Mouse (Mus musculus) natural killer cell, adult 2 months (primary cell): Measurements from ENCODE around the gene Atp1b1.

Experiments used
- DNase-seq, 2 experiments: peaks; one replicate each; pipeline ENCODE4 v3.0.0; 2022; ENCODE audit warnings: low spot score in 2 of 2

Gene Atp1b1

GRCm38 (mm10) chr1:164440708-164441407 lies 17.3 kb downstream of the Atp1b1 start:
- DNase-seq = no peak

DNA sequence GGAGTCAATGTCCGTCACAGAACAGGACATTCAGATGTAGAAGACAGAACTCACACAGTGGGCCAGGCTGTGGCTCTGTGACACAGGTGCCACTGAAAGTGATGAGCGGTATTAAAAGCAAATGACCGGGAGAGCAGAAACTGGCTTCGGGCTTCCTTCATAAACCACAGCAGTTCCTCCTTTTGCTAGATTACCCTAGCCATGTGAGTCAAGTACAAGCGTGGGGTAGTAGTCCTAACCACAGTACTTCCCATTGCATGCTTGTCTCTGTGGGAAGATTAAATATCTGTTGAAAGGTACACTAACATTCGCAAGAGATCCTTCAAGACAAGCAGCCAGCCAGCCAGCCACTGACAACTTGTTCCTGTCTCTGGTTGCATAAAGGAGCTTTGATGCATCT lies 17.9 kb downstream of the Atp1b1 start:
- DNase-seq = no peak

- no peak for DNase-seq
These were observed 21.4 kb downstream of the Atp1b1 start for GRCm38 (mm10) chr1:164436749-164437148.

- DNase-seq = no peak
These were observed 24.1 kb downstream of the Atp1b1 start for GRCm38 (mm10) chr1:164434049-164434448.

- DNase-seq = no peak
These were observed 25.5 kb downstream of the Atp1b1 start for GRCm38 (mm10) chr1:164432649-164433048.

DNA sequence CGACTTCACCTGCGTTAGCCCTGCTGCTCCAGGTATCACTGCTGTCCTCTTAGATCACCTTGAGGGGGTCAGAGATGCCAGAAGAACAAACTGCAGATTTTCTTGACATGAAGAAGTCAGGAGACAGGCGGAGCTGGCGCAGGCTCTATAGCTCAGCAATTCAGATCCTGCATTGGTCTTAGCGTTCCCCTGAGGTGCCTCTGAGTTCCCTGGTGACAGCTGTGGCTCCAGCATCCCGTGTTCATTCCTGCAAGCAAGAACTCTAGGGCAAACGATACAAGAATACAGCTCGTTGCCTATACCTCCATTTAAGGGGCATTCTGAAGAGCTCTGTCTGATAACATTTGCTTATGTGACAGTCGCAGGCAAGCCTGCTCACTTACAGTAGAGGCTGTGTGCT lies 29.5 kb downstream of the Atp1b1 start:
- DNase-seq = no peak

GRCm38 (mm10) chr1:164427777-164428176 lies 30.4 kb downstream of the Atp1b1 start:
- DNase-seq = no peak

DNA sequence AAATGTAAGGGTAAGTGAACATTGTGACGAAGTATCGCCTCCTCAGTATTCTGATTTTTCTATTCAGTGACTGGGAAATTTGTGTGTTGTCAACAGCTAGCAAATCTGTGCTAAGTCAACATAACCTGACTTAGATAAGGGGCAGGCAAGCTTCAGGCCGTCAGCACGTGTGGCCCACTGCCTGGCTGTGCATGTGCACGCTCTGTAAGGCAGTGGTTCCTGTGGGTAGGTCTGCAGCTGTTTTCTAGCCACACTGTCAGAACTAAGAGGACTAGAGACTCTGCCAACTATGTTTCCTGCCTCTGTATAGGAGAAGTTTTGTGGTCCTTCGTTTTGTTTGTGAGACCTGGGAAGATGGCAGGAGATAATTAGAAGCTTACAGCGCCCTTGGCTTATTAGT lies 31.9 kb downstream of the Atp1b1 start:
- no peak for DNase-seq

DNA sequence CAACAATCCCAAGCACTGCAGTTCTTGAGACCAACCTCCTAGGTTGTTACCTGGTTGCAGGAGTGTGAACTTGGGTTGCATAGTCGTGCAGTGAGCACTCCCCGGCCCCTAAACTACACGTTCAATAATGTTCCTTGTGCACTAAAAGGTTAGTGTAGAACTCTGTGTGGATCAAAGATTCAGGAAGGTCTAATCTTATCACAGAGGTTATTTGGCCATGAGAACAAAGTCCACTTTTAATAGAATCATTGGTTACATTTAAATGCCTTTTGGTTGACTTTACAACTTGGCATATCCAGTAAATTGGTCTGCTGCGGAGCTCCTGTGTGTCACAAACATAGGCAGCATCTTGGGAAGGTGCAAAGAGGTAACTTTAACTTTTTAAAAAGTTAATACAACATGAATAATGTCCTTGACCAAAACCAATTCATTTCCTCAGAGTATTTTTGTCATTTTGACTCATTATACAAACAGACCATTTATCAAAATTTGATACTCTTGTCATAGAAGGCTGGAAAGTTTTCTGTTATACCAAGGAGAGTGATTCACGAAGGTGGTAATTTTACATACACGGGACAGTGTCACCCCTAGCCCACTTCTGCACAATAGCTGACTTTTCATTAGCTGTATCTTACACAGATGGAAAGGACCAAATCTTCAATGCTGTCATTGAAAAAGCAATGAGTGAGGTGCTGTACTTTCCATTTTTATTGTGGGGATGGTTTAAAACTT lies 37.4 kb downstream of the Atp1b1 start:
- no peak for DNase-seq

DNA sequence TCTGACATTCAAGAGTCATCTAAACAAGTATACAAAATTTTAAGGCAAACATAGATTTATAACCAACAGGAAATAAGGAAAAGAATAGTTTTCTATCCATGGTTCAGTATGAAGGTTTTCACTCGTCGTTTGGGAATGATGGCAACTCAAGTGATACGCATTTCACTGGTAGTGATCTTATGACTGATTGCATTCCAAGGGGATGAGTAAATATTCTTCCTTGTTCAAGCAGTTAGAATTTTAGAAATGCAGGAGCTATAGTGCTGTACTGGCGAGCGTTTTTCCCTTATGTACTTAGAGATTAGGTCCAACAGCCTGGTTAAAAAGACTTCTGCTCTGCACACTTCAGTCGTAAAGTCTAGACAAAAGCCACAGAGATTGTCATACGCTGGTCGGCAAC lies 38.8 kb downstream of the Atp1b1 start:
- no peak for DNase-seq

DNA sequence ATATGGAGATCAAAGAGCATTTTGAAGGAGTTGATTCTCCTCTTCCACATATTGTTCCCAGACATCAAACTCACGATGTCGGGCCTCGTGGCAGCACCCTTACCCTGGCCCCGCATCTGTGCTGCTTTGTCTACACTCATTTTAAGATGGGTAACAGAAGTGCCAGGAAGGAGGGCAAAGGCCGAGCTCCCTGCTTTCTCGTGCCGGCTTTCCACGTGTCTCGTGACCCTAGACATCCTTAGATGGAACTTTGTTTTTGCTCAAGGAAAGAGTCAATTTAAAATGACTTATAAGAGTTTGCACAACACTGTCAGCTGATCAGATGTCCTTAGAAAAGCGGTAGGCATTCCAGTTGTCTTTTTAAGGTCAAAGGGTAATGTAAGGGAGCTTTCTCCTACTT lies 39.8 kb downstream of the Atp1b1 start:
- DNase-seq = no peak

- DNase-seq = no peak
These were observed 40.6 kb downstream of the Atp1b1 start for GRCm38 (mm10) chr1:164417604-164418003.

GRCm38 (mm10) chr1:164416692-164417394 lies 41.3 kb downstream of the Atp1b1 start:
- DNase-seq = no peak

GRCm38 (mm10) chr1:164415347-164415751 lies 42.8 kb downstream of the Atp1b1 start:
- DNase-seq = no peak

DNA sequence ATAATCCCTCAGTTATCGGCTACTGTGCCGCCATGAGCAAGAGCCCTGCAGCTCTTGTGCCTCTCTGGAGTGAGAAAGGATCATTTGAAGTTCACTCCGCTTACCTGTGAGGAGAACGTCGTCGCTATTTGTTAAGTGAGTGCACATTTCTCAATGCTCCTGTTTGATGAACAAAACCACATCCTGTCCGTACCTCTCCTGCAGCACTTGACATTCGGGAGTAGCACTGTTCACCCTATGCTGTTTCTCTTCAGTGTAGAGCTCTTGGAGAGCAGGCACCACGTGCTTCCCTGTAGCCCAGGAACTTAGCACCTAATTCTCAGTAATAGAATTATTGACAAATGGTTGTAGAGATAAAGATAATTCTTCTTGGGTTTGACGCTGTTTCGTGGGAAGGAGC lies 44.5 kb downstream of the Atp1b1 start:
- DNase-seq = no peak

GRCm38 (mm10) chr1:164412906-164413305 lies 45.2 kb downstream of the Atp1b1 start:
- DNase-seq = no peak

DNA sequence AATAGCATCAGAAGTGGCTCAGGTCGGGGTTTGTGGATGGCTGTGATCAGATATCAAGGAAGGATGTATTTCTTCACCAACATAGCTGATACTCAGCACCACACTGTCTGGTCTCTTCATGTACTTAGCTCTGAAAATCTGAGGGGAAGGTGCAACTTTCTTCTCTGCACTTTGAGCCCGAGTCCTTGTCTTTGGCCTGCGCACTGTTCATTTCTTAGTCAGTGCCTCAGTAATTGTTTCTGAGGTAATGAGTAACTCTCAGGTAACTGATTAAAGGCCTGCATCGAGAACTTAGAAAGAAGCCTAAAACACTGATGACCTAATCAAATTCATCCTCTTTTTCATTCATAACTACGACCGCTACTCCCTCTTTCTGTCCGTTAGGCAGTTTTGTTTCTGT lies 46.8 kb downstream of the Atp1b1 start:
- no peak for DNase-seq

DNA sequence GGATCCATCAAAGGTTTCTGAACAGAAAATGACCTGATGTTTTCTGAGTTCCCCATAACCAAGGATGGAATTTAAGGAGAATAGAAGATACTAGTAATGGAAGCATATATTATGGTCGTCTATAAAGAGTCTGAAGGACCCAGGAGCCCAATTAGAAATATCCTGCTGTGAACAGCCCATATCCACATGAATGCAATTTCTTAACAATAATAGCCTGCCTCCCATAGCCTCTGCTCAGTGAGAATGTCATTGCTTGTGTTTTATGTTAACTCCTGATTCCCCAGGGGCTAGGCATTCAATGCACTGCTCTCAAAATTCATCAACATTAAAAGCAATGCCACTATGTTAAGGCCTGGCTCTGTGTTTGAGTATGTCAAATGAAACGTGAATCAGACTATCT lies 49.5 kb downstream of the Atp1b1 start:
- no peak for DNase-seq

GRCm38 (mm10) chr1:164406506-164406905 lies 51.6 kb downstream of the Atp1b1 start:
- DNase-seq = no peak

DNA sequence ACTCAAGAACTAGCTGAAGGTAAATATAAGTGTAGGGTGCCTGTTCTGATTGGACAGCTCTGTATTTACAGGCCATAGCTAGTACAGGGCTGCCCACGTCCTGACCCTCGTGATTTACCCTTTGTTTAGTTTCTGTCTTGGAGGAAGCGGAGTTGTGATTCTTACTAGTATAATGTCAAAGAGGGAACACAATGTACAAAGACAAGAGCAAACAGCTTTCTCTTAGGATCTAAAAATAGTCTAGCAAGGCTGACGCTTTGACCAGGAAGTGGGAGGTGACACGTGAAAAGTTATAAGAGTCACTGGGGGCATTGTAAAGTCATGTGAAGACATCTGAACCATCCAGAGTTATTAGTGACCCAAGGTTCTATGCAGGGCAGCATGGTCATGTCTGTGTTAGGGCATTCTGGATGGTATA lies 52.8 kb downstream of the Atp1b1 start:
- peak; percentile 4 to 18 for DNase-seq

DNA sequence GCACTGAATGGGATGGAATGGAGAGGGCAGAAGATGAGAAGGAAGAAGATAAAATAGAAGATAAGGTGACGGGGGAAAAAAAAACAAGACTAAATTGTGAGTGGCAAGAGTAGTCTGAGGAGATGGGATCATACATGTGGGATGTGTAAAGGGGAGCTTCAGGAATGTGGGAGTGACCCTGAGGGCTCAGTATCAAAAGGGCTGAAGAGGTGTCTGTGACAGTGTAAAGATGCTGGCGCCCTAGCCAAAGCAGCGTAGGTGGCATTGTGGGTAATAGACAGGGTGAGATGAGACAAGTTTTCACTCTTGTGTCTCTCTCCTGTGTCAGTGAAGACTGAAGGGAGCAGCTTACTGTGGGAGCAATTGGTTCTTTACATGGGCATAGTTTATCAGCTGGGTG lies 58.6 kb downstream of the Atp1b1 start:
- DNase-seq = no peak

DNA sequence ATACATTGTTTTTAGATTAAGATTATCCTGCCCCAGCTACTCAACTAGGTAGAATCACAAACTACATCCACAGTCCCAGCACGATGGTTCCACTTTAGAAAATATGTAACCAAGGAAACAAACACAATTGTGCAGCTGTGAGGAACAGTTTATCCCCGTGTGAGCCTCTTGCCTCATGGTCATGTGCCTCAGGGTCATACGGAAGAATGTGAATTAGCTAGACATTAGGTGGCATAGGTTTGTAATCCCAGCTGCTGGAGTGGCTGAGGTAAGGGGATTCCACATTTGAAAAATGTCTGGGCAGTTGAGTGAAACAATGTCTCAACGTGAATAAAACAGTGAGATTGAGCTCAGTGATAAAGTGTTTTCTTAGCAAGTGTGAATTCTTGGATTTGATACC lies 60.5 kb downstream of the Atp1b1 start:
- DNase-seq = no peak
